Mouse (Mus musculus): ENCODE measurements around the gene Kdsr. TPM values are rescaled to one million over a fixed set of nuclear protein-coding genes. Genes with fewer than 3 reads are reported as not detected.

Kdsr gene
- polyA plus RNA-seq, 1 experiment from 2014 or later, result 31.8 TPM

DNA sequence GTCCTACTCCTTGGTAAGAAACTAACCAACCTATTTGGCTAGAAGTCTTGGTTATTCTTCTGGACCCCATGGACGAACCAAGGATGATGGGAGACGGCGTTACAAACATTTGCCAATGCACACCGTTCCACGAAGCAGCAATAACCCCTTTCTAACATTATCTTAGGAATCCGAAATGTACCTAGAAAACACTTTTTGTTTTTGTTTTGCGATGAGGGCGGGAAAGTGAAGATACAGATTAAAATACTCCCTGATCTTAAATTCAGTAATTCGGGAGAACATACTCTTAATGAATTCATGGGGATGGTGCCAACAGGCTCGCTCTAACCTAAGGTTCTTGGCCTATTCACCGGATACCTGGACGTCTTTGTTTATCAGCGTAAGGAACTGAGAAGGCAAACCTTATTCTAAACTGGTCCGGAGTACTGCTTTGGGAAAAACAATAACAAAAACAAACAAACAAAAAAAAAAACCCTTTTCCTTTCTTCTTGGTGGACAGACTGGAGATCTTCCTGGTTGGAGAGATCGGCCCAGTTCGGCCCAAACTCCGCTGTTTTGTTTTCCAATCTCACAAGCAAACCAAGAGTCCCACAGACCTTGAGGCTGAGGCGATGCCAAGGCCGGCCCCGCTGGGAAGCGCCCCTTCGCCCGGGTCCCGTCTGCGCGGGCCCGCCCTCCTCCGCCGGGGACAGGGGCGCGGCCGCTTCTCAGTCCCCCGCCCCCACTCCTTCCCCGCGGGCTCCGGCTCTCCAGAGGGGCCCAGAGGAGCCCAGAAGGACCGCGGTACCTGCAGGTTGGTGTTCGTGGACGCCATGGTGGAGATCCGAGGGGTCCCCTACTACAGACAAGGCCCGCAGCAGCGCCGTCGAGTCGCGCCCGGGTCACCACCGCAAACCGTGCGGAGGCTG, 36.4 kb upstream of the Kdsr start:
- Histone ChIP-seq H3K27ac (ENCODE audit: low read length) (peak overlapping the region; percentile 98), H3K36me3 (ENCODE audit: insufficient read depth, low read length) (no peaks in the 10 kb centered on the region), H3K9ac (replicated peaks; ENCODE audit: low read depth) (peak overlapping the region; percentile 99), H3K4me3 (ENCODE audit: low read depth, low read length) (peak overlapping the region; percentile 99), H3K4me2 (replicated peaks; ENCODE audit: low read depth, low read length) (peak overlapping the region; percentile 56), H3K9me3 (ENCODE audit: low read length) (no peaks in the 10 kb centered on the region), H3K27me3 (replicated peaks; ENCODE audit: insufficient read depth, low read length) (no peaks in the 10 kb centered on the region), H3K4me1 (ENCODE audit: insufficient read depth, low read depth, low read length) (no peaks in the 10 kb centered on the region)
- peak; percentile 93 for ATAC-seq
- DNase-seq (ENCODE audit: low spot score), result peak; percentile 62
- no peak for TF ChIP-seq EP300 (IDR thresholded peaks at IDR 0.05)
- TF ChIP-seq CTCF (IDR thresholded peaks at IDR 0.05), result no peak
- WGBS, result 2% methylated on average over 45 of the region's 51 CpGs

DNA sequence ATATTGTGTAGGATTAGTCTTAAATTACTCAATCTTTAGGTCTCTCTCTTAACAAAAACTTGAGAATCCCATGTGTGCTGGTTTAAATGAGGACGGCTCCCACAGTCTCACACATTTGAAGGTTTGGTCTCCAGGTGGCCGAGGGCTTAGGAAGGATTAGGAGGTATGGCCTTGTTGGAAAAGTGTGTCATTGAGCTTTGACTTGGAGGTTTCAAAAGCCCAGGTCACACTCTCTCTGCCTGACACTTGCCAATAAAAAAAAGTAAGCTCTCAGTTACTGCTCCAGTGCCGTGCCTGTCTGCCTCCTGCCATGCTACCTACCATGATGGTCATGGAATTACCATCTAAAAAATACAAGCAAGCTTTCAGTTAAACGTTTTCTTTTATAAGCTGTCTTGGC, 15.4 kb upstream of the Kdsr start:
- Histone ChIP-seq H3K27ac (ENCODE audit: low read length) (no peak overlapping the region), H3K27me3 (replicated peaks; ENCODE audit: insufficient read depth, low read length) (no peaks in the 10 kb centered on the region), H3K4me1 (ENCODE audit: insufficient read depth, low read depth, low read length) (no peaks in the 10 kb centered on the region), H3K36me3 (ENCODE audit: insufficient read depth, low read length) (peaks cover 44% of the 10 kb centered on the region), H3K9ac (replicated peaks; ENCODE audit: low read depth) (no peak overlapping the region), H3K4me2 (replicated peaks; ENCODE audit: low read depth, low read length) (no peak overlapping the region), H3K4me3 (ENCODE audit: low read depth, low read length) (no peak overlapping the region), H3K9me3 (ENCODE audit: low read length) (no peaks in the 10 kb centered on the region)
- DNase-seq (ENCODE audit: low spot score), result no peak
- WGBS, result 77% methylated on average over 4 of the region's 4 CpGs
- no peak for TF ChIP-seq EP300 (IDR thresholded peaks at IDR 0.05)
- no peak for TF ChIP-seq CTCF (IDR thresholded peaks at IDR 0.05)
- ATAC-seq, result no peak

DNA sequence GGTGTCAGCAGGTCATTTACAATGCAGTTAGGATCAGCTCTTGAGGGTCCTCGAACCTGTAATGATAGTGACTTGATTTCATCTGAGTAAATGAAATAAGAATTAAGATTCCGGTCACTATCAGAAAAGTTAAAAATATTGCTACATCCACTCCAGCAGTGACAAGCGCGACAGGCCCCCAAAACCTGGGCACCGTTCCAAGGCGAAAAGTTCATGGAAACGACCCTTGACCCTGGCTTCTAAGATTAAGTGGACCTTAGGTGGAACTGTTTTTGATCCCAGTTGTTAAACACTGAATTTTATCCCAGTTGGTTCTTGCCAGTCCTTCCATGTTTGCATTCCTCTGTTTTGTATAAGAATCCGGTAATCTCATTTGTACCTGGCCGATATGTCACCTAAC, 14.6 kb upstream of the Kdsr start:
- TF ChIP-seq EP300 (IDR thresholded peaks at IDR 0.05) (no peak), CTCF (IDR thresholded peaks at IDR 0.05) (no peak)
- WGBS, result 59% methylated on average over 9 of the region's 9 CpGs
- Histone ChIP-seq H3K4me1 (ENCODE audit: insufficient read depth, low read depth, low read length) (no peaks in the 10 kb centered on the region), H3K36me3 (ENCODE audit: insufficient read depth, low read length) (peaks cover 38% of the 10 kb centered on the region), H3K9me3 (ENCODE audit: low read length) (no peaks in the 10 kb centered on the region), H3K4me2 (replicated peaks; ENCODE audit: low read depth, low read length) (no peak overlapping the region), H3K9ac (replicated peaks; ENCODE audit: low read depth) (no peak overlapping the region), H3K4me3 (ENCODE audit: low read depth, low read length) (no peak overlapping the region), H3K27ac (ENCODE audit: low read length) (no peak overlapping the region), H3K27me3 (replicated peaks; ENCODE audit: insufficient read depth, low read length) (no peaks in the 10 kb centered on the region)
- DNase-seq (ENCODE audit: low spot score), result no peak
- ATAC-seq, result no peak

DNA sequence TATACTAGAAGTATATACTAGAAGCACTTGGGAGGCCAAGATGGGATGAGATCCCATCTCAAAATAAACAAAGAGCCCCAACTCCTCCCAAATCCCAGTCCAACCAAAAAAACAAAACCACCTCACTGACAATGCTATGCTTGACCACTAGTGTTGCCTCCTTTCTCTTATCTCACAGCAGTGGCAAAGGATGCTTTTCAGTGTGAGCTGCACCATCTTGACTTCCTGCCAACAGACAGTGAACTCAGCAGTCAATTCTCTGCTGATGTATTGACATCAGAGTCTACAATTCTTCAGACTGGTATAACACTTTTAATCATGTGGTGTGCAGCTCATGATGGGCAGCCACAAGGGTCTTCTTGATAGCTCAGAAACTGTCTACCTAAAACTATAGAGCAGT, 9.2 kb upstream of the Kdsr start:
- no peaks in the 10 kb centered on the region for H3K27me3 ChIP-seq (replicated peaks; ENCODE audit: insufficient read depth, low read length)
- TF ChIP-seq EP300 (IDR thresholded peaks at IDR 0.05), result no peak
- no peak for TF ChIP-seq CTCF (IDR thresholded peaks at IDR 0.05)
- ATAC-seq (no peak), DNase-seq (ENCODE audit: low spot score) (no peak)
- peaks cover 19% of the 10 kb centered on the region for H3K36me3 ChIP-seq (ENCODE audit: insufficient read depth, low read length)
- H3K4me1 ChIP-seq (ENCODE audit: insufficient read depth, low read depth, low read length), result no peaks in the 10 kb centered on the region
- no peak overlapping the region for H3K27ac ChIP-seq (ENCODE audit: low read length)
- no peak overlapping the region for H3K4me3 ChIP-seq (ENCODE audit: low read depth, low read length)
- no peaks in the 10 kb centered on the region for H3K9me3 ChIP-seq (ENCODE audit: low read length)
- H3K4me2 ChIP-seq (replicated peaks; ENCODE audit: low read depth, low read length), result no peak overlapping the region
- H3K9ac ChIP-seq (replicated peaks; ENCODE audit: low read depth), result no peak overlapping the region

DNA sequence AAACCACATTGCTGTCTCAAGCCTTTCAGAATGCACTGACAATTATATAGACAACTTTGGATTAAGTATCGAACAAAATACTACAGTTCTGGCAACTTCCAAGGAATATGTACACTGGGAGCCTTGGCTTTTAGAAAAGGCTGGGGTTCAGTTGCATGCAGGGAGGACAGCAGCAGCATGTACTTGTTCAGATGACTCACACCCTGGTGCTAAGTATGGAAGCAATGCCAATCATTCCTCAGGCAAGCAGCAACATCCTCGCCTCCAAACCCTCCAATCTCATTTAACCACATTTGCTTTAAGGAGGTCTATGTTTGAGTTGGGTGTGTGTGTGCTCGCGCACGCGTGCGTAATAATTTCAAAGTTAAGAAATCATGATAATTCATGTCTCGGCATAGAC, 6.2 kb upstream of the Kdsr start:
- H3K36me3 ChIP-seq (ENCODE audit: insufficient read depth, low read length), result peaks cover 8% of the 10 kb centered on the region; the same call in 1 of the 2 replicates
- no peak; the same call in 1 of the 2 replicates for ATAC-seq
- 87% methylated on average over 8 of the region's 8 CpGs for WGBS

DNA sequence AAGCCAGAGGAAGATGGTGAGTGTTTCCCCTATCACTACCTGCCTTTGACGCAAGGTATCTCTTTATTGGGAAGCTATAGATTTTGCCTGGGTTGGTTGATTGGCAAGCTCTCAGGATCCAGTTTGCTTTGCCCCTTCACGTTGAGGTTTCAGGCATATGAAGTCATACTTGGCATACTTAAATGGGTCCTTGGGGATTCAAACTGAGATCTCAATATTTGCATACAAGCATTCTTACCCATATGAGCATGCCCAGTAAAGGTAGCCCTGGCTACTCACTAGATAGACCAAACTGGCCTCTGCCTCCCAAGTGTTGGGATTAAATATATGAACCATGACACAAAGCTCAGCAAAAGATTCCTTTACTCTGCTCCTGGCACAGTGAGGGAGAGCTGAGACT, 5.3 kb upstream of the Kdsr start:
- 68% methylated on average over 2 of the region's 2 CpGs for WGBS
- DNase-seq (ENCODE audit: low spot score) (no peak), ATAC-seq (no peak)
- Histone ChIP-seq H3K4me2 (replicated peaks; ENCODE audit: low read depth, low read length) (no peak overlapping the region), H3K36me3 (ENCODE audit: insufficient read depth, low read length) (peaks cover under 1% of the 10 kb centered on the region; the same call in 1 of the 2 replicates), H3K9me3 (ENCODE audit: low read length) (no peaks in the 10 kb centered on the region), H3K27ac (ENCODE audit: low read length) (no peak overlapping the region), H3K4me3 (ENCODE audit: low read depth, low read length) (no peak overlapping the region), H3K9ac (replicated peaks; ENCODE audit: low read depth) (no peak overlapping the region), H3K27me3 (replicated peaks; ENCODE audit: insufficient read depth, low read length) (no peaks in the 10 kb centered on the region), H3K4me1 (ENCODE audit: insufficient read depth, low read depth, low read length) (no peaks in the 10 kb centered on the region; the same call in 1 of the 2 replicates)
- TF ChIP-seq CTCF (IDR thresholded peaks at IDR 0.05) (no peak), EP300 (IDR thresholded peaks at IDR 0.05) (no peak)

More for the DNA sequence above, 6.2 kb upstream of the Kdsr start:
- Histone ChIP-seq H3K9me3 (ENCODE audit: low read length) (no peaks in the 10 kb centered on the region), H3K27ac (ENCODE audit: low read length) (no peak overlapping the region), H3K27me3 (replicated peaks; ENCODE audit: insufficient read depth, low read length) (no peaks in the 10 kb centered on the region), H3K4me2 (replicated peaks; ENCODE audit: low read depth, low read length) (no peak overlapping the region), H3K9ac (replicated peaks; ENCODE audit: low read depth) (no peak overlapping the region), H3K4me3 (ENCODE audit: low read depth, low read length) (no peak overlapping the region), H3K4me1 (ENCODE audit: insufficient read depth, low read depth, low read length) (no peaks in the 10 kb centered on the region; the same call in 1 of the 2 replicates)
- peak; percentile 39 for DNase-seq (ENCODE audit: low spot score)
- TF ChIP-seq CTCF (IDR thresholded peaks at IDR 0.05) (no peak), EP300 (IDR thresholded peaks at IDR 0.05) (no peak)
